Mouse (Mus musculus) CH12.LX (cell line): Measurements from ENCODE around the gene Aspscr1. TPM values are rescaled to one million over a fixed set of nuclear protein-coding genes. Genes with fewer than 3 reads are reported as not detected.

Experiments used
- DNase-seq: peaks from one replicate; pipeline ENCODE4 v3.0.0-alpha.2; 2013; ENCODE audit errors: extremely low read depth
- H3K27ac ChIP-seq: 2 replicates; pipeline ENCODE4 v1.5.1; 2012; ENCODE audit warnings: low read depth, mild to moderate bottlenecking, control low read depth, moderate library complexity; ENCODE audit not compliant: insufficient read depth
- H3K27me3 ChIP-seq: replicated peaks from 2 replicates; pipeline ENCODE3; 2012; ENCODE audit warnings: inconsistent platforms
- H3K36me3 ChIP-seq, 2 experiments: replicated peaks in 1 of 2; 2 replicates each; pipeline versions ENCODE3 to v1.6.1; 2012; ENCODE audit warnings: inconsistent platforms in 1 of 2, low read length in 1 of 2, mild to moderate bottlenecking in 1 of 2, mixed read lengths in 1 of 2, moderate library complexity in 1 of 2; ENCODE audit not compliant: control insufficient read depth in 1 of 2, insufficient read depth in 1 of 2
- H3K4me1 ChIP-seq, 2 experiments: 2 replicates each; pipeline ENCODE4 v1.6.1; 2012; ENCODE audit warnings: inconsistent platforms in 1 of 2, moderate library complexity in 1 of 2; ENCODE audit not compliant: insufficient read depth in 2 of 2, control insufficient read depth in 1 of 2
- H3K4me2 ChIP-seq: 2 replicates; pipeline ENCODE4 v1.6.1; 2012; ENCODE audit warnings: low read depth, mild to moderate bottlenecking, control low read depth; ENCODE audit not compliant: poor library complexity, insufficient read depth, severe bottlenecking
- H3K4me3 ChIP-seq, 3 experiments: fragments of 150-350 bp in 1 of 3; sonication (generic) in 1 of 3; replicated peaks in 1 of 3; 2 replicates each; pipeline versions ENCODE3 to v1.5.1; 2011 to 2012; ENCODE audit warnings: low read depth in 2 of 3, low read length in 2 of 3, mild to moderate bottlenecking in 2 of 3, moderate library complexity in 2 of 3, control low read depth in 1 of 3, improper control_type of control experiment in 1 of 3, inconsistent platforms in 1 of 3, mixed read lengths in 1 of 3; ENCODE audit not compliant: poor library complexity in 1 of 3
- H3K79me2 ChIP-seq: replicated peaks from 2 replicates; pipeline ENCODE4 v1.6.1; 2012; ENCODE audit warnings: mild to moderate bottlenecking, moderate library complexity; ENCODE audit not compliant: control insufficient read depth, poor library complexity, insufficient read depth, severe bottlenecking; ENCODE audit errors: extremely low read depth
- H3K9ac ChIP-seq: 2 replicates; pipeline ENCODE4 v1.6.1; 2012; ENCODE audit warnings: low read depth, mild to moderate bottlenecking, control low read depth, moderate library complexity; ENCODE audit not compliant: insufficient read depth
- H3K9me3 ChIP-seq: replicated peaks from 2 replicates; pipeline ENCODE3; 2012; ENCODE audit warnings: low read length, inconsistent platforms, mixed read lengths
- BHLHE40 ChIP-seq: IDR thresholded peaks from 2 replicates; pipeline ENCODE4 v1.6.1; 2011; ENCODE audit warnings: mild to moderate bottlenecking, low read depth, low read length, improper control_type of control experiment
- CHD1 ChIP-seq: IDR thresholded peaks from 2 replicates; pipeline ENCODE4 v1.6.1; 2012; ENCODE audit warnings: low read depth, low read length, improper control_type of control experiment, inconsistent platforms
- CHD2 ChIP-seq: IDR thresholded peaks from 2 replicates; pipeline ENCODE4 v1.6.1; 2011; ENCODE audit warnings: low read length, improper control_type of control experiment
- CTCF ChIP-seq, 2 experiments: IDR thresholded peaks in 1 of 2; conservative IDR thresholded peaks in 1 of 2; 2 replicates each; pipeline ENCODE4 v1.5.1; 2011 to 2012; ENCODE audit warnings: low read depth in 2 of 2, low read length in 2 of 2, improper control_type of control experiment in 1 of 2, inconsistent platforms in 1 of 2, mild to moderate bottlenecking in 1 of 2, moderate library complexity in 1 of 2
- E2F4 ChIP-seq: IDR thresholded peaks from 2 replicates; pipeline ENCODE4 v1.6.1; 2011; ENCODE audit warnings: low read depth, low read length, improper control_type of control experiment; ENCODE audit not compliant: insufficient replicate concordance
- ELF1 ChIP-seq: IDR thresholded peaks from 2 replicates; pipeline ENCODE4 v1.6.1; 2014; ENCODE audit warnings: low read depth, mild to moderate bottlenecking, inconsistent platforms, low read length, improper control_type of control experiment
- EP300 ChIP-seq: IDR thresholded peaks from 2 replicates; pipeline ENCODE4 v1.6.1; 2011; ENCODE audit warnings: low read length, improper control_type of control experiment
- ETS1 ChIP-seq: conservative IDR thresholded peaks from 2 replicates; pipeline ENCODE4 v1.6.1; 2012; ENCODE audit warnings: low read depth, mild to moderate bottlenecking, inconsistent platforms, low read length, improper control_type of control experiment, moderate library complexity
- HCFC1 ChIP-seq: IDR thresholded peaks from 2 replicates; pipeline ENCODE4 v1.6.1; 2012; ENCODE audit warnings: low read depth, mild to moderate bottlenecking, inconsistent platforms, low read length, improper control_type of control experiment
- IRF4 ChIP-seq: IDR thresholded peaks from 2 replicates; pipeline ENCODE4 v1.6.1; 2014; ENCODE audit warnings: low read depth, mild to moderate bottlenecking, inconsistent platforms, low read length, improper control_type of control experiment
- JUN ChIP-seq: IDR thresholded peaks from 2 replicates; pipeline ENCODE4 v1.6.1; 2011; ENCODE audit warnings: low read depth, mild to moderate bottlenecking, low read length, improper control_type of control experiment, moderate library complexity; ENCODE audit not compliant: insufficient read depth
- JUND ChIP-seq: conservative IDR thresholded peaks from 2 replicates; pipeline ENCODE4 v1.6.1; 2011; ENCODE audit warnings: low read depth, low read length, improper control_type of control experiment
- KAT2A ChIP-seq: IDR thresholded peaks from 2 replicates; pipeline ENCODE4 v1.6.1; 2012; ENCODE audit warnings: low read length, improper control_type of control experiment, inconsistent platforms; ENCODE audit not compliant: insufficient replicate concordance
- MAFK ChIP-seq: IDR thresholded peaks from 2 replicates; pipeline ENCODE4 v1.6.1; 2011; ENCODE audit warnings: low read length, improper control_type of control experiment; ENCODE audit not compliant: insufficient replicate concordance
- MAX ChIP-seq: IDR thresholded peaks from 2 replicates; pipeline ENCODE4 v1.6.1; 2011; ENCODE audit warnings: low read length, improper control_type of control experiment
- MAZ ChIP-seq: IDR thresholded peaks from 2 replicates; pipeline ENCODE4 v1.6.1; 2012; ENCODE audit warnings: low read depth, mild to moderate bottlenecking, inconsistent platforms, low read length, improper control_type of control experiment, moderate library complexity
- MEF2A ChIP-seq: IDR thresholded peaks from 2 replicates; pipeline ENCODE4 v1.6.1; 2014; ENCODE audit warnings: low read depth, mild to moderate bottlenecking, inconsistent platforms, low read length, improper control_type of control experiment, borderline replicate concordance
- MXI1 ChIP-seq: IDR thresholded peaks from 2 replicates; pipeline ENCODE4 v1.6.1; 2011; ENCODE audit warnings: mild to moderate bottlenecking, low read depth, low read length, improper control_type of control experiment
- MYC ChIP-seq: IDR thresholded peaks from 2 replicates; pipeline ENCODE4 v1.6.1; 2011; ENCODE audit warnings: low read depth, mild to moderate bottlenecking, improper control_type of control experiment, low read length
- NELFE ChIP-seq: IDR thresholded peaks from 2 replicates; pipeline ENCODE4 v1.6.1; 2011; ENCODE audit warnings: low read depth, low read length, improper control_type of control experiment
- NRF1 ChIP-seq: IDR thresholded peaks from 2 replicates; pipeline ENCODE4 v1.6.1; 2014; ENCODE audit warnings: low read depth, mild to moderate bottlenecking, inconsistent platforms, low read length, improper control_type of control experiment, moderate library complexity
- PAX5 ChIP-seq: IDR thresholded peaks from 2 replicates; pipeline ENCODE4 v1.6.1; 2012; ENCODE audit warnings: low read length, inconsistent platforms, mixed read lengths
- POLR2A ChIP-seq: IDR thresholded peaks from 2 replicates; pipeline ENCODE4 v1.6.1; 2011; ENCODE audit warnings: low read depth, mild to moderate bottlenecking, improper control_type of control experiment, low read length
- POLR2AphosphoS2 ChIP-seq: IDR thresholded peaks from 2 replicates; pipeline ENCODE4 v1.6.1; 2011; ENCODE audit warnings: low read depth, low read length, improper control_type of control experiment
- RAD21 ChIP-seq: IDR thresholded peaks from 2 replicates; pipeline ENCODE4 v1.6.1; 2011; ENCODE audit warnings: low read depth, mild to moderate bottlenecking, low read length, improper control_type of control experiment, moderate library complexity
- RCOR1 ChIP-seq: conservative IDR thresholded peaks from 2 replicates; pipeline ENCODE4 v1.6.1; 2012; ENCODE audit warnings: low read depth, mild to moderate bottlenecking, inconsistent platforms, low read length, improper control_type of control experiment
- SIN3A ChIP-seq: IDR thresholded peaks from 2 replicates; pipeline ENCODE4 v1.6.1; 2012; ENCODE audit warnings: low read length, improper control_type of control experiment, inconsistent platforms
- SMC3 ChIP-seq: IDR thresholded peaks from 2 replicates; pipeline ENCODE4 v1.6.1; 2011; ENCODE audit warnings: low read depth, low read length, improper control_type of control experiment
- TBP ChIP-seq: conservative IDR thresholded peaks from 2 replicates; pipeline ENCODE4 v1.6.1; 2011; ENCODE audit warnings: low read depth, low read length, improper control_type of control experiment
- TCF12 ChIP-seq: IDR thresholded peaks from 2 replicates; pipeline ENCODE4 v1.6.1; 2014; ENCODE audit warnings: low read depth, mild to moderate bottlenecking, inconsistent platforms, low read length, improper control_type of control experiment
- UBTF ChIP-seq: IDR thresholded peaks from 2 replicates; pipeline ENCODE4 v1.6.1; 2012; ENCODE audit warnings: low read depth, mild to moderate bottlenecking, inconsistent platforms, low read length, improper control_type of control experiment, moderate library complexity
- USF1 ChIP-seq: IDR thresholded peaks from 2 replicates; pipeline ENCODE4 v1.6.1; 2014; ENCODE audit warnings: low read depth, mild to moderate bottlenecking, inconsistent platforms, low read length, improper control_type of control experiment
- USF2 ChIP-seq: conservative IDR thresholded peaks from 2 replicates; pipeline ENCODE4 v1.6.1; 2011; ENCODE audit warnings: low read depth, low read length, improper control_type of control experiment
- ZC3H11A ChIP-seq: IDR thresholded peaks from 2 replicates; pipeline ENCODE4 v1.6.1; 2012; ENCODE audit warnings: low read depth, mild to moderate bottlenecking, inconsistent platforms, low read length, improper control_type of control experiment
- ZKSCAN1 ChIP-seq: IDR thresholded peaks from 2 replicates; pipeline ENCODE4 v1.6.1; 2012; ENCODE audit warnings: low read depth, inconsistent platforms, low read length, improper control_type of control experiment, borderline replicate concordance
- ZMIZ1 ChIP-seq: IDR thresholded peaks from 2 replicates; pipeline ENCODE4 v1.6.1; 2012; ENCODE audit warnings: low read depth, mild to moderate bottlenecking, inconsistent platforms, low read length, improper control_type of control experiment
- ZNF384 ChIP-seq: IDR thresholded peaks from 2 replicates; pipeline ENCODE4 v1.6.1; 2012; ENCODE audit warnings: low read depth, low read length, improper control_type of control experiment, inconsistent platforms
- dilution Hi-C: fragments of 300-500 bp; cut with MboI; formaldehyde crosslinking; loops from 2 replicates; pipeline ENCODE4 v1.14.3; 2020; ENCODE audit warnings: low sequenced_read_pairs; ENCODE audit not compliant: extremely low pct_unique_long_range_greater_than_20kb, extremely low pct_ligation_motif_present
- in situ Hi-C: fragments of 300-500 bp; cut with MboI; formaldehyde crosslinking; loops from 3 replicates; pipeline ENCODE4 v1.14.3; 2019; ENCODE audit warnings: low sequenced_read_pairs, low pct_ligation_motif_present, low pct_unique_long_range_greater_than_20kb, mixed read lengths
- polyA plus RNA-seq: library from polyadenylated mRNA; unstranded; fragments of >175 nt; gene quantifications from 2 replicates; pipeline ENCODE4 v1.2.1, GENCODE M21; 2012; ENCODE audit warnings: low read depth; ENCODE audit not compliant: insufficient read length
- total RNA-seq, 2 experiments: library from RNA; depleted of rRNA; stranded (reverse); fragments of 300-350 nt in 1 of 2; fragments of >200 nt in 1 of 2; gene quantifications; 2 replicates each; pipeline ENCODE4 v1.2.3; 2012 to 2014

Aspscr1 gene
- total and polyA plus RNA-seq, 3 experiments: 27.3 to 69.9 (median 34.1) TPM

DNA sequence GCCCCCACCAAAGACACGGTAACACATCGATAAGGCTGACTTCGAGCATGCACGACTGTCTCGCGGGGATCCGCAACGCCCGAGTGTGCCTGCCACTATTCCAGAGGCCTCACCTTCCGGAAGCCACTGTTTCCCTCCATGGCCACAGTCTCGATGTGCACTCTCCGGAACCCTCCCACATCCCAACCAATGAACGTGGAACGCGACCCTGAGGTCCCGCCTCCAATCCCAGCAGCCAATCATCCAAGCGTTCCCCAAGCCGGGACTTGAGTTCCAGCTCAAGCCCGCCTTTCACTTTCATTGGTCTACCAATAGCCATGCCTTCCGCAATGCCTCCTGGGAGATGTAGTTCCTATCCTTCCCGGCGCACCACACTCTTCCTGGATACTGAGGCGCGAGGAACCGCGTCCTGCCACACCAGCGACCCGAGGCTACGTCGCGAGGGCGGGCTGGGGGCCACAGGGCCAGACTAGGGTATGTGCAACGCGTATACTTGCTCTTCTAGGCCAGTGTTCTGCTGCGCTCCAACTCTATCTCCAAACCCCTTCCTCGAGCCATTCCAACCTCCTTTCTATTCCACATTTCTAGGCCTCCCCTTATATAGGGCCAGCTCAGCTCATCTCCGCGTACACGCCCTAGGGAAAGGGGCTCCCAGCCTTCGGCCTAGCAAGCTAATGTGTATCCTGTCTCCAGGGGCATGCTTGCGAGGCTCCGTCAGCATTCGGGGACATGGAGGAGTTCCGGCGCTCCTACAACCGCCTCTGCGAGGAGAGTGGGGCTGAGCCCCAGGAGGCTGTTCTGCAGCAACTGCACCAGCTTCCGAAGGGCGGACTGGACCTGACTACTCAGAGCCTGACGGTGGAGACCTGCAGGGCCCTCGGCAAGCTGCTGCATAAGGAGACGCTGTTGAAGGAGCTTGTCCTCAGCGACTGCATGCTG is 41.1 kb downstream of the Aspscr1 start, which contains the start of the genes Cenpx and Lrrc45:
Cenpx (minus strand) TSS at position 159 of the 939 bp plus-strand sequence.
Lrrc45 (plus strand) TSS at position 346 of the 939 bp plus-strand sequence.
- peak within 1 kb of the TSS; percentile 70 to 95 (median 82) for H3K4me3 ChIP-seq
- peak within 1 kb of the TSS; percentile 14; the same call in 1 of the 2 replicates for H3K27ac ChIP-seq
- in situ Hi-C loops: no loop called here
- peak; percentile 100 for DNase-seq
- peaks cover 12 to 29% of the 10 kb centered on the region in 2 experiments for H3K4me1 ChIP-seq
- H3K4me2 ChIP-seq: peak within 1 kb of the TSS; percentile 88
- no peaks in the 10 kb centered on the region for H3K9me3 ChIP-seq
- H3K79me2 ChIP-seq: no peaks in the 10 kb centered on the region
- dilution Hi-C loops: no loop called here
- peaks cover 52 to 80% of the 10 kb centered on the region in 2 experiments for H3K36me3 ChIP-seq
- no peaks in the 10 kb centered on the region for H3K27me3 ChIP-seq
- peak within 1 kb of the TSS; percentile 71 for H3K9ac ChIP-seq
- TF ChIP-seq ZNF384: no peak
- TF ChIP-seq USF1: peak; percentile 43; the same call in 1 of the 2 replicates
- TF ChIP-seq SMC3: no peak
- TF ChIP-seq ZC3H11A: no peak
- peak; percentile 84 for TF ChIP-seq ZMIZ1
- TF ChIP-seq MXI1: peak; percentile 62; the same call in 1 of the 2 replicates
- TF ChIP-seq ETS1: no peak
- no peak; the same call in none of the 2 replicates for TF ChIP-seq IRF4
- TF ChIP-seq BHLHE40: no peak
- peak; percentile 98 for TF ChIP-seq E2F4
- peak; percentile 100 for TF ChIP-seq HCFC1
- TF ChIP-seq NRF1: peak; percentile 61
- no peak for TF ChIP-seq CHD1
- TF ChIP-seq JUN: 0 out of 2 replicates have a peak, but pooled peaks have one; percentile 3
- TF ChIP-seq SIN3A: peak; percentile 97
- no peak for TF ChIP-seq CTCF (conservative IDR thresholded peaks at IDR 0.05 in 1 of 2, IDR thresholded peaks at IDR 0.05 in 1 of 2; ENCODE audit: low read depth in 2 of 2, low read length in 2 of 2)
- peak; percentile 96 for TF ChIP-seq CHD2
- no peak for TF ChIP-seq PAX5
- peak; percentile 80 for TF ChIP-seq TCF12
- no peak for TF ChIP-seq USF2
- TF ChIP-seq MYC: peak; percentile 74
- 0 out of 2 replicates have a peak, but pooled peaks have one; percentile 46 for TF ChIP-seq MAZ
- TF ChIP-seq RAD21: no peak
- peak; percentile 99 for TF ChIP-seq KAT2A
- peak; percentile 77; the same call in 1 of the 2 replicates for TF ChIP-seq TBP
- TF ChIP-seq NELFE: peak; percentile 89
- no peak for TF ChIP-seq RCOR1
- TF ChIP-seq EP300: no peak
- TF ChIP-seq JUND: no peak
- peak; percentile 100 for TF ChIP-seq ELF1
- TF ChIP-seq MAX: peak; percentile 92
- peak; percentile 88 for TF ChIP-seq POLR2A
- TF ChIP-seq POLR2AphosphoS2: no peak; the same call in 1 of the 2 replicates
- peak; percentile 66; the same call in 1 of the 2 replicates for TF ChIP-seq MEF2A
- TF ChIP-seq MAFK: no peak
- TF ChIP-seq UBTF: no peak; the same call in 1 of the 2 replicates
- no peak for TF ChIP-seq ZKSCAN1
